Mouse (Mus musculus) heart, adult 2 months (tissue): ENCODE results near the gene Tmem41b. TPM values are rescaled to one million over a fixed set of nuclear protein-coding genes. Genes with fewer than 3 reads are reported as not detected.

Source experiments
- DNase-seq, 2 experiments: peaks; one replicate each; pipeline ENCODE4 v3.0.0; 2021
- H3K27ac ChIP-seq: fragments of 200-600 bp; 2 replicates; pipeline ENCODE4 v1.8.1; 2022
- H3K27me3 ChIP-seq: fragments of 200-500 bp; 2 replicates; pipeline ENCODE4 v1.6.1; 2012; ENCODE audit warnings: mild to moderate bottlenecking, low read length, inconsistent platforms, mixed read lengths; ENCODE audit not compliant: control insufficient read depth, insufficient read depth
- H3K36me3 ChIP-seq: fragments of 200-500 bp; 2 replicates; pipeline ENCODE4 v1.6.1; 2012; ENCODE audit warnings: low read length, inconsistent platforms; ENCODE audit not compliant: control insufficient read depth, insufficient read depth
- H3K4me1 ChIP-seq: fragments of 200-500 bp; 2 replicates; pipeline ENCODE4 v1.6.1; 2011; ENCODE audit warnings: low read length; ENCODE audit not compliant: control insufficient read depth, insufficient read depth
- H3K4me3 ChIP-seq: fragments of 200-600 bp; 2 replicates; pipeline ENCODE4 v1.8.1; 2022
- H3K79me2 ChIP-seq: fragments of 200-500 bp; replicated peaks from 2 replicates; pipeline ENCODE4 v1.6.1; 2012; ENCODE audit warnings: mild to moderate bottlenecking, inconsistent platforms, low read length, moderate library complexity, mixed read lengths; ENCODE audit not compliant: control insufficient read depth, insufficient read depth
- H3K9ac ChIP-seq: fragments of 200-500 bp; 2 replicates; pipeline ENCODE4 v1.6.1; 2012; ENCODE audit warnings: low read depth, mild to moderate bottlenecking, control low read depth, inconsistent platforms, low read length, mixed read lengths
- CTCF ChIP-seq: fragments of 200-600 bp; IDR thresholded peaks from 2 replicates; pipeline ENCODE4 v1.8.1; 2022; ENCODE audit warnings: antibody characterized with exemption, mild to moderate bottlenecking, moderate library complexity
- EP300 ChIP-seq: fragments of 200-500 bp; IDR thresholded peaks from 2 replicates; pipeline ENCODE4 v1.6.1; 2011; ENCODE audit warnings: low read depth, low read length, control low read depth; ENCODE audit not compliant: insufficient read depth
- POLR2A ChIP-seq: fragments of 200-500 bp; IDR thresholded peaks from 2 replicates; pipeline ENCODE4 v1.6.1; 2011; ENCODE audit warnings: mild to moderate bottlenecking, low read depth, low read length, control low read depth; ENCODE audit not compliant: insufficient read depth
- WGBS: fragments of 180-500 bp; shearing (Covaris S2); methylation state at CpG from one replicate; pipeline ENCODE4 v1.1.7; 2018; 5-methylcytosine and 5-hydroxymethylcytosine counted together
- intact Hi-C: fragments of 180-260 bp; cut with DNase I; formaldehyde crosslinking; loops from one replicate; pipeline ENCODE4 v1.15.1; 2025
- polyA plus RNA-seq: library from polyadenylated mRNA; depleted of rRNA; stranded (reverse); fragments of >200 nt; gene quantifications from 2 replicates; pipeline ENCODE4 v1.2.3, GENCODE M21; 2012
- total RNA-seq, 2 experiments: library from RNA; stranded (reverse); gene quantifications; 2 replicates each; pipeline ENCODE4 v1.2.3; 2021

The Tmem41b gene
- total and polyA plus RNA-seq, 3 experiments: 22.2 to 55.6 (median 51.1) TPM

DNA sequence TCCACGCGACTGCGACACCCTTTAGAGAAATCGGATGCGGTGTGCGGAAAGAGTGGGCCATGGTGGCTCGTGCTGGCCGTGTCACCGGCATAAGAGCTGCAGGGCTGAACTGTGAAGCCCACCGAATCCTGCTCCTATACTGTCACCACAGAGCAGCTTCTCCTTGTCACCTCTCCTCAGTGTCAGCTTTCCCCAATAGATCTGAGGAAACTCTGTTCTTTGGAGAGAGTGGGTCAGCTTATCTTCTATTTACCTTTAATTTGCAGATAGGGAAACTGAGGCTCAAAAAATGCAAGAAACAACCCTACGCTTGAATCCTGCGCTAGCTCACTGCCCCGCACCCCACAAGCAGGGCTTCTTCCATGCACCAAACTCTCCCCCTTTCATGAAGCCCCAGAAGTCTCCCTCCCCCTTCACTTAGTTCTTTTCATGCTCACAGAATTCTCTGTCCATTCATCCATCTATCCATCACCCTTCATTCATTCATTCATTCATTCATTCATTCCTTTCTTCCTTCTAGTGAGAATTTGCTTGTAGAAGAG, 26.0 kb downstream of the Tmem41b start:
- Histone ChIP-seq H3K9ac (peak overlapping the region; percentile 73), H3K79me2 (no peaks in the 10 kb centered on the region), H3K36me3 (peaks cover 18% of the 10 kb centered on the region), H3K27me3 (no peaks in the 10 kb centered on the region), H3K4me3 (peak overlapping the region; percentile 69), H3K27ac (peak overlapping the region; percentile 96), H3K4me1 (peaks cover 11% of the 10 kb centered on the region)
- TF ChIP-seq CTCF (no peak), EP300 (no peak), POLR2A (no peak; the same call in 1 of the 2 replicates)
- intact Hi-C loops: no loop called here
- 13% methylated on average over 13 of the region's 13 CpGs for WGBS
- no peak for DNase-seq

DNA sequence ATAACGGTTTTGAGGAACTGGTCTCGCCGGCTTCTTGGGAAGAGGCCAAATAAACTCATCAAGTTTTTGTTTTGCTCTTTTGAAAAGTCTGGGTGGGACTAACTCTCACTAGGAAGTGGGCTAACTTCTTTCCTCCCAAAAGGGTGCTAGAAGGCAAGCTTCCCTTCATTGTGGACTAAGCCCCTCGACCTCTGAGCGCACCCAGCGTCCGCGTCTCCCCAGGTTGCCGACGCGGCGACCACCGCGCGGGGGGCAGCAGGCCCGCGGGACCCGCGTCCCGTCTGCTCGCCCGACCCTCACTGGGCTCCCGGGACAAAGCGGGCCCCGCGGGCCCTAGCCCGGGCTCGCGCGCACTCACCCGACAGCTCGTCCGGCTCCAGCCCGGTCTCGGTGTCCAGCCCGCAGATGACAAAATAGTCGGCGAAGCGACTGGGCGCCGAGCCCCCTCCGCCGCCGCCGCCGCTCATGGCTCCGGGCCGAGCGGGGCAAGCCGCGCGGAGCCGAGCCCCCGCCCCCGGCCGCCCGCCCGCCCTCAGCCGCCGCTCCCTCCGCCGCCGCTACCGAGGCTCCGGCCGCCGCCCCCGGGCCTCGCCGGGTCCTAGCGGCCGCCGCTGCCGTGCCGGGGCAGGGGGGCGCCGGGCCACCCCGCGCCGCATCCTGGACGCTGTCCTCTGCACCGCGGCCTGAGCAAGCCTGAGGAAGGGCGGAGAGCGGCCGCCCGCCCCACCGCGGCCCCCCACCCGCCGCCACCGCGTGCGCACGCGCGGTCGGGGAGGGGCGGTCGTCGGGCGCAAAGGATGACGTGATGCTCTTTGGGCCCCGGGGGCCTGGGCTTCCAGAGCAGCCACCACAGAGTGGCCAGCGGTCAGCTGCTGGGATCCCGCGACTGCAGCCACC, 26.8 kb downstream of the Tmem41b start, which contains the start of gene Dennd5a:
Gene Dennd5a, minus strand, starts transcription at position 755 of the 897 bp plus-strand sequence.
- peak within 1 kb of the TSS; percentile 93 for H3K9ac ChIP-seq
- DNase-seq: peak; percentile 86 to 89
- WGBS: under 1% methylated on average over 107 of the region's 107 CpGs
- H3K4me1 ChIP-seq: peaks cover 15% of the 10 kb centered on the region
- peaks cover 24% of the 10 kb centered on the region for H3K36me3 ChIP-seq
- peak within 1 kb of the TSS; percentile 96 for H3K27ac ChIP-seq
- H3K4me3 ChIP-seq: peak within 1 kb of the TSS; percentile 69
- H3K27me3 ChIP-seq: no peaks in the 10 kb centered on the region
- peaks cover 4% of the 10 kb centered on the region for H3K79me2 ChIP-seq
- TF ChIP-seq EP300 (no peak), CTCF (no peak), POLR2A (peak; percentile 78; the same call in 1 of the 2 replicates)
- intact Hi-C loops: no loop called here

DNA sequence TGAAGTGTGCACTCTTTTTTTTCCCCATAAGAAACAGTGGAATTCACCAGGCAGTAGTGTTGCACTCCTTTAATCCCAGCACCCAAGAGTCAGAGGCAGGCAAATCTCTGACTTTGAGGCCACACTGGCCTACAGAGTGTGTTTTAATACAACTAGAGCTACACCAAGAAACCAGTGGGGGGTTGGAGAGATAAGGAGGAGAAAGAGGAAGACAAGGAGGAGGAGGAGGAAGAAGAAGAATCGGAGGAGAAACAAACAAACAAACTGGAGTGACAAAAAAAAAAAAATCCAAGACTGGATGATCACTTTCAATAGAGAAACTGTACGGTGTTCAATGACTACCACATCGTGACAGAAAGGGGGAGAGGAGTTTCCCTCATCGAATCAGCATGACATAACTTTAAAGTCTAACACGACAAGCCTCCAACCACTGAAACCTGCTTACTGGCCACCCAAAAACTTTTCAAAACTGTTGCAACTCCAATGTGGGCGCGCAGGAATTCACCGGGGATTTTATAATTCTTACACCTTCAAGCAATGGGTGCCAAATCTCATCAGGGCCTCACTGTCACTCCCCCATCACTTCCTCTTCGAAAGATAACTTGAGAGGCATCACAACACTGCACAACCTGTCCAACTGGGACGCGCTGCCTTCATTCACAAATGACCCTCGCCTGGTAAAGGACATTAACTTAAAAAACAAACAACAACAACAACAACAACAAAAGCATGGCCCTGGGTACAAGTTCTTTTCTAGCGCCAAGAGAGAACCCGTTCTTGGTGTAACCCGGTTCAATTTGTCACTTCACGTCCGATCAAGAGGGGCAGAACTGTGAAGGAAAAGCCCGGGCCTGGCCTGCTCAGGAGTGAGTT, 27.6 kb downstream of the Tmem41b start:
- Histone ChIP-seq H3K4me3 (peak overlapping the region; percentile 69), H3K9ac (peak overlapping the region; percentile 93), H3K4me1 (peaks cover 18% of the 10 kb centered on the region), H3K27me3 (no peaks in the 10 kb centered on the region), H3K36me3 (peaks cover 31% of the 10 kb centered on the region), H3K27ac (peak overlapping the region; percentile 96), H3K79me2 (peaks cover 4% of the 10 kb centered on the region)
- peak in 1 of 2 experiments; percentile 34 for DNase-seq
- intact Hi-C loops: no loop called here
- TF ChIP-seq POLR2A (no peak), CTCF (no peak), EP300 (no peak)
- WGBS: under 1% methylated on average over 18 of the region's 18 CpGs

DNA sequence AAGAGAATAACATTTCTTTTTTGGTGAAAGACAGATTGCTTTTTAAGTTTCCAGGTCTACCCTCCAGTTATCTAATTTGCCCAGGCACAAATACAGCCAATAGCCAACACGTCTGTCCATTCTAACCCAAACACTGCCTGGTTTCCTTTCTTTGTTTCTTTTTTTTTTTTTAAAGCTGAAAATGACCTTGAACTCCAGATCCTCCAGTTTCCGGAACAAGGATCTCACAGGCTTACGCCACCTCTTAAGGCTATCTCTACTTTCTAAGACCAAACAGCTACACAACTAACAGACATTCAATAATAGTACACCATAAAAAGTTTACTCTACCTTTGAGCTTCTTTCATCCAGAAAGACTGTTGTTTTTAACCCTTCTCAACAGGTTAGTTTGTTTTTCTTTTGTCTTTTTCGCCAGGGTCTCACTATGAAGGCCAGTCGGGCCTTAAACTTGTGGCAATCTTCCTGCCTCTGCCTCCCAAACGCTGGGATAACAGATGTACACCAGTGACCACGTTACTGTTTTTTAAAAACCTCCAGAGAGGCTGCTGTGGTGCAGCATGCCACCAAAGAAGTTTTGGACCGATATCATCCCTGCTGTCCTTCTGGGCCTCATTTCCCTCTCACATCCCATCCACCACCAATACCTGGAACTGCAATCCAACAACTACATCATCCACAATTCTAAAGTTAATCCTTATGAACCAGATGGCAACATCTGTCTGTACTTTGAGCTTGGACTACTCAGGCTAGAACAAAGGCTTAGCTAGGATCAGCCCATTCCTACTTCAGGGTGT, 28.5 kb downstream of the Tmem41b start:
- Histone ChIP-seq H3K4me3 (peak overlapping the region; percentile 69), H3K79me2 (peaks cover 4% of the 10 kb centered on the region), H3K9ac (peak overlapping the region; percentile 52), H3K27me3 (no peaks in the 10 kb centered on the region), H3K4me1 (peaks cover 19% of the 10 kb centered on the region), H3K36me3 (peaks cover 31% of the 10 kb centered on the region), H3K27ac (peak overlapping the region; percentile 96)
- DNase-seq: no peak
- intact Hi-C loops: no loop called here
- 23% methylated on average over 8 of the region's 8 CpGs for WGBS
- no peak for TF ChIP-seq POLR2A
- TF ChIP-seq CTCF: no peak
- TF ChIP-seq EP300: no peak
